Comparison of ENCODE assay signal across 9 mouse cellular contexts in the genomic region with DNA sequence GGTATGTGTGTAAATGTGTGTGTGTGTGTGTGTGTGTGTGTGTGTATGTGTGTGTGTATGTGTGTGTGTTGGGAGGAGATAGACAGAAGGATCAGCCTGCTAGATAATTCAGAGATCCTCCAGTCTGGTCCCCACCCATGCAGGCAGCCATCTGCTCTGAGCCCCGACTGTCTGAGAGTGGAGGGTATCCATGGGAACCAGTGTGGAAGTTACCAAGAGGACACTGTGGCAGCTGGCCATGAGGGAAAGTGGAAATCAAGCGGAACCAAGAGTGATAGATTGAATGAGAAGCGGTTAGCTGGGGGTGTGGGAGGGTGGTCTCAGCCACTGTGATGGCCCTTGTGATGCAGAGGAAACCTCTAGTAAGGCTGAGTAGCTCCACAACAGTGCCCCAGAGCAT. TPM values are rescaled to one million over a fixed set of nuclear protein-coding genes. Genes with fewer than 3 reads are reported as not detected.
DNase-seq lines count a peak whose midpoint lies in the region; ATAC-seq and TF ChIP-seq lines count a peak whose summit lies in the region.
"Had no signal": no experiment of that assay in that cellular context is flagged by ENCODE, and none has a peak within 500 bp of the region (broad histone marks: within the 10 kb centered on the region; RNA-seq: fewer than 3 reads in every experiment).

No protein-coding gene starts in this region.

- H3K4me2 ChIP-seq in midbrain, embryonic 15.5 days = no peak overlapping the region

- peak; percentile 86 for ATAC-seq in midbrain, embryonic 15.5 days (replicated peaks)
- ATAC-seq: CD4-positive, CD25-positive, alpha-beta regulatory T cell, adult 4 months had no signal

- no peak for TF ChIP-seq CTCF in layer of hippocampus, adult 2 months (conservative IDR thresholded peaks at IDR 0.05)

- 0 out of 2 replicates have a peak, but pooled peaks cover 4% of the 10 kb centered on the region for H3K36me3 ChIP-seq in midbrain, embryonic 15.5 days (replicated peaks)

- H3K9ac ChIP-seq in midbrain, embryonic 15.5 days = no peak overlapping the region

- DNase-seq in left cerebral cortex, adult 18-20 months (ENCODE audit: low spot score in 2 of 2) = peak; percentile 46 to 62
- no peak for DNase-seq in left cerebral cortex, adult 11 months (ENCODE audit: low spot score)
- peak; percentile 77 to 84 for DNase-seq in layer of hippocampus, adult 2 months (ENCODE audit: low spot score in 2 of 2)
- DNase-seq in liver = no peak
- no peak for DNase-seq in heart, adult 18-20 months
- no peak for DNase-seq in spleen, postnatal 14 days (ENCODE audit: low spot score in 2 of 2)
- no peak for DNase-seq in kidney, postnatal 36 days

- H3K4me1 ChIP-seq in midbrain, embryonic 15.5 days = peaks cover 22% of the 10 kb centered on the region

- H3K27ac ChIP-seq in layer of hippocampus, adult 2 months = peak overlapping the region; percentile 46; the same call in 1 of the 2 replicates
- H3K27ac ChIP-seq in midbrain, embryonic 15.5 days = peak overlapping the region; percentile 42

- no peaks in the 10 kb centered on the region for H3K27me3 ChIP-seq in midbrain, embryonic 15.5 days (replicated peaks)

- 0 out of 2 replicates have a peak, but pooled peaks cover 3% of the 10 kb centered on the region for H3K9me3 ChIP-seq in midbrain, embryonic 15.5 days

- 15% methylated on average over 3 of the region's 3 CpGs for WGBS in midbrain, embryonic 15.5 days

- H3K4me3 ChIP-seq in layer of hippocampus, adult 2 months = no peak overlapping the region; the same call in 1 of the 2 replicates
- no peak overlapping the region for H3K4me3 ChIP-seq in midbrain, embryonic 15.5 days

RNA-seq across cellular contexts. Expression of gene Map6, which starts 20.0 kb away (rescaled TPM):
- total RNA-seq in left cerebral cortex, adult 18-20 months (2021) = 100 to 1,000 TPM; 134 to 141 TPM
- total RNA-seq in layer of hippocampus, adult 2 months (2021) = 10 to 100 TPM; 96.6 to 98.6 TPM
- 153 and 155 TPM in 2 replicates for polyA plus RNA-seq in midbrain, embryonic 15.5 days (2015; fragmentation: Nextera tagmentation; extraction: Ambion mirVana)
- 1 to 10 TPM; 3.7 to 5.1 TPM for total RNA-seq in heart, adult 18-20 months (2021)

RNA-seq across cellular contexts. Expression of gene Mogat2, which starts 48.9 kb away (rescaled TPM):
- not detected for total RNA-seq in left cerebral cortex, adult 18-20 months (2021)
- not detected for total RNA-seq in layer of hippocampus, adult 2 months (2021)
- 1.3 and 1.9 TPM in 2 replicates for polyA plus RNA-seq in midbrain, embryonic 15.5 days (2015; fragmentation: Nextera tagmentation; extraction: Ambion mirVana)
- total RNA-seq in heart, adult 18-20 months (2021) = not detected
- polyA plus RNA-seq: CD4-positive, CD25-positive, alpha-beta regulatory T cell, adult 4 months had no signal

Comparison
In these comparisons a context has a peak if more than half of its experiments do, and no peak if none do; other contexts are left out.
1. DNase-seq: peak in left cerebral cortex, adult 18-20 months (2 of 2) and layer of hippocampus, adult 2 months (2 of 2); none in left cerebral cortex, adult 11 months (single experiment), liver (single experiment), heart, adult 18-20 months (0 of 2), spleen, postnatal 14 days (0 of 2) and kidney, postnatal 36 days (0 of 2).
2. RNA of gene Map6, which starts 20.0 kb away (total RNA-seq): 134 to 141 TPM in left cerebral cortex, adult 18-20 months and 96.6 to 98.6 TPM in layer of hippocampus, adult 2 months; 3.7 to 5.1 TPM in heart, adult 18-20 months; every median in the first group is over 10 times any median in the second.